Mouse (Mus musculus): Measurements from ENCODE around the gene Arpc1b.
"Not testable (repeated sequence)": the region's sequence is repeated elsewhere in the genome, so short reads cannot be mapped to it uniquely, and the experiment has no call there.

The Arpc1b gene

GRCm38 (mm10) chr5:145114606-145115473 is 825 bp downstream of the Arpc1b start:
- peak; percentile 40 to 58 for DNase-seq

DNA sequence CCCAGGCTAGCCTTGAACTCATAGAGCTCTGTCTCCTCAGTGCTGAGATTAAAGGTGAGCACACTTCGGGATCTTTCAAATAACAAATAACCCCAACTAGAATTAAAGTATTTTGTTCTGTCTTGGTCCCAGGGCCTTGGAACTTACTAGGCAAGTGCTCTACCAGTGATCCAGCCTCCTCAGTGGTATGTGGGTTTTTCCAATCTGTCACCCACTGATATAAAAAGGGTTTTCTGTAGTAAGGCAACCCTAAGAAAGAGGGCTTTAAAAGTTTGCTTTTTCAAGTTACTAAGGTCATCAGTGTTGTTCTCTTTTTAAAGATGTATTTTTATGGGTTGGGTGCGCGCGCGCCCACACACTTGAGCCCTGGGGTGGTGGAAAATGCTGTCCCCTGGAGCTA is 1.7 kb downstream of the Arpc1b start:
- no peak for DNase-seq

- no peak for DNase-seq
Measured at GRCm38 (mm10) chr5:145116316-145116715, 2.3 kb downstream of the Arpc1b start.

- peak; percentile 66 to 83 for DNase-seq
Measured at GRCm38 (mm10) chr5:145116916-145117315, 2.9 kb downstream of the Arpc1b start.

- DNase-seq: no peak
Measured at GRCm38 (mm10) chr5:145118005-145118404, 4.0 kb downstream of the Arpc1b start.

DNA sequence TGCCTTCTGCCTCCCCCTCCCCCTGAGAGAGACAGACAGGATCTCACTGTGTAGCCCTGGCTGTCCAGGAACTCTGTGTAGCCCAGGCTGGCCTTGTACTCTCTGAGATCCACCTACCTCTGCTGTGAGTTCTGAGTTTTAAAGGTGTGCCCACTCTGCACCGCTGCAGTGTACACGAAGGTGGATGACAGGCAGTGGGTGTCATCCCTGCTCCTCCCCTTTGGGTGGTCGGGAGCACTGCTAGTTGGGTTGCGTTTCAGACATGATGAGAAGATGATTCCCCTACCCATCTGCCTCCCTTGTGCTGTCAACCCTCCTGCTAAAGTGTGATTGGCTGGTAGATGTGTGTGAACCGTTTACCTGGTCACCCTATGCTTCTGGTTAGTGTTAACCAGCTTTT is 4.4 kb downstream of the Arpc1b start:
- DNase-seq: no peak

GRCm38 (mm10) chr5:145119385-145119784 is 5.4 kb downstream of the Arpc1b start:
- no peak for DNase-seq

DNA sequence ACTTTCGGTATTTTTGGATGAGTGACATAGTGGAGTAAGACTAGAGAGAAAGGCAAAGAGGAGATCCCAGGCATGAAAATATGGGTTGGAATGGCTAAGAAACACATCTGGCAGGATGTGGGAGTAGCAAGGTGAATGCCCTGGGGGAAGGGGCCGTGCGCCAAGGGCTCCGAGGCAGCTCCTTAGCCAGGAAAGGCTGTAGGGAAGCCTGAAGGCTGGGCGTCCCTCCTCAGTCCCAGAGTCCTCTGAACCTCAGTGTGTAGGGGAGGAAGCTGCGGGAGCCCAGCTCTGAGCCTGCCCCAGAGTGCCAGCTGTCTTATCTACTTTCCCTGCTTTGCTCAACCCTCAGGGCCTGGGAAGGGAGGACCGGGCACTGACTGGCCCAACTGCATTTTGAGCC is 6.9 kb downstream of the Arpc1b start:
- DNase-seq: no peak

DNA sequence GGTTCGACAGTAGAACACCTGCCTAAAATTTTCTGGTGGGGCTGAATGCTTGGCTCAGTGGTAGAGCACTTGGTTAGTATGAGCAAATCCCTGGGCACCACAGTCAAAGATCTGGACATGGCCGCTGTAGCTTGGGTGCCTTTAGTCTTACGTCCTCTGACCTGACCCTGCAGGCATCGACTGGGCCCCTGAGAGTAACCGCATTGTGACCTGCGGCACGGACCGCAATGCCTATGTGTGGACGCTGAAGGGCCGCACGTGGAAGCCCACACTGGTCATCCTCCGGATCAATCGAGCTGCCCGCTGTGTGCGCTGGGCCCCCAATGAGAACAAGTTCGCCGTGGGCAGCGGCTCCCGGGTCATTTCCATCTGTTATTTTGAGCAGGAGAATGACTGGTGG is 9.4 kb downstream of the Arpc1b start:
- no peak for DNase-seq

GRCm38 (mm10) chr5:145126580-145126979 is 12.6 kb downstream of the Arpc1b start:
- DNase-seq: no peak

- DNase-seq: no peak
Measured at GRCm38 (mm10) chr5:145129124-145129523, 15.1 kb downstream of the Arpc1b start.

DNA sequence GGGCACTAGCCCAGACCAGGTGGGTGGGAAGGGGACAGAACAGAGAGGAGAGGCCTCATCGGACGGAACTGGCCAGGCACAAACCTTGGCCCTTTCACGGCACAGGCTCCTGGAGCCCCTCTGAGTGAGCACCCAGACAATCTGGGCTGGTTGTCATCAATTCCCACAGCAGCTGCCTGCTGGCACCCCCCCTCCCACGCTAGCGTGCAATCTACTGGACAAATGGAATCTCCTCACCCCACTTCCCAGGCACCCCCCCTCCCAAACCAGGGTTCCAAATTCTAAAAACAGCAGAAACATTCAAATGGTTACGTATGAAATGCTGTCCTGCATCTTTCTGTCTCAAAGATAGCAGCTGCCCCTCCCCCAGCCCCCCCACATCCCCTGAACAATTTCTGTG is 15.8 kb downstream of the Arpc1b start:
- not testable (repeated sequence) for DNase-seq

GRCm38 (mm10) chr5:145130191-145130590 is 16.2 kb downstream of the Arpc1b start:
- DNase-seq: no peak

DNA sequence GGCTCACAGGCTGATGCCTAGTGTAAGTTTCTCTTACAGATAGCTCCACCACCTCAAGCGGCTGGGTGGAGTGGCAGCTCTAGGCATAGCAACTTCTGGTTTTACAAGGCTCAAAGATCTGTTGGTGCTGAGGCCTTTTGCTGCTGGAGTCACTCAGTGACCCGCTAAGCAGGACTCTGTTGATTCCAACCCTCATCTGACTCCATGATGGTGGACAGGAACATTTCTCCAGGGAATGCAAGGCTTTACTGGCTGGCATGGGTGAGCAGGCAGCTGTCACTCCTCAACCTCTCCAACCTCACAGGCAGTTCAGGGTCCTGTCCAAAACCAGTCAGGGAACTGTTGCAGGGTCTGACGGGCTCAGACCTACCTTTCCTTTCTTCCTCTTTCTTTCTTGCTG is 17.0 kb downstream of the Arpc1b start:
- no peak for DNase-seq

DNA sequence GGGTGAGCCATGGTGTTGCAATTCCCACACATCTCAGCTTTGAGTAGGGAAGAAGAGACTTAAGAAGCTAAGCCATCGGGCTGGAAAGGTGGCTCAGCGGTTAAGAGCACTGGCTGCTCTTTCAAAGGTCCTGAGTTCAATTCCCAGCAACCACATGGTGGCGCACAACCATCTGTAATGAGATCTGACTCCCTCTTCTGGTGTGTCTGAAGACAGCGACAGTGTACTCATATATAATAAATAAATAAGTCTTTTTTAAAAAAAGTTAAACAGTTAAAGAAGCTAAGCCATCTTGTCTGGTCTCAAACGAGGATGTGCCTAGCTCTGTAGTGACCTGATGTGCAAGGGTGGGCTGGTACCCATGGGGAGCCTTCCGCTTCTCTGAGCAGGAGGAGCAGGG is 19.3 kb downstream of the Arpc1b start:
- not testable (repeated sequence) for DNase-seq

DNA sequence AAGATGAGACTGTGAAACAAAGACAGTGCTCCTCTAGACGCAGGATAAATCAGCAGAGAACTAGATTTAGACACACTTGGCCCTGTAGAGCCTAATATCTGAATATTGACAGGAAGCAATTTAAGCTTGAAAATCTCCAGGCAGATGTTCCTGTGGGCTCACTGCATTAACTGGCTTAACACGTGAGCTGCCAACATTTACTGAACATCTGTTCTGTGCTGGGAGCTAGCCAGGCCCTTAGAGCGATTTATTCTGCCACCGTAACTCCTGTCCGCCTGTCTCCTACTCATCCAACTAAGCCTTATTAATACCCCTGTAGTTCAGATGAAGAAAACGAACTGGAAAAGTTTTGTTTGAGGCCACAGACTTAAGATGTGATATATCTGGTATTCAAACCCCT is 24.8 kb downstream of the Arpc1b start:
- DNase-seq: peak in 1 of 2 experiments; percentile 20

GRCm38 (mm10) chr5:145139571-145140519 is 25.8 kb downstream of the Arpc1b start, which contains the start of the genes Pdap1 and Bud31:
Pdap1 (minus strand) TSS chr5:145140238.
Bud31 (plus strand) TSS chr5:145140362.
- peak; percentile 96 to 97 for DNase-seq

- peak in 1 of 2 experiments; percentile 31 for DNase-seq
Measured at GRCm38 (mm10) chr5:145140611-145141010, 26.6 kb downstream of the Arpc1b start.

- DNase-seq: no peak
Measured at GRCm38 (mm10) chr5:145147748-145148147, 33.7 kb downstream of the Arpc1b start.

DNA sequence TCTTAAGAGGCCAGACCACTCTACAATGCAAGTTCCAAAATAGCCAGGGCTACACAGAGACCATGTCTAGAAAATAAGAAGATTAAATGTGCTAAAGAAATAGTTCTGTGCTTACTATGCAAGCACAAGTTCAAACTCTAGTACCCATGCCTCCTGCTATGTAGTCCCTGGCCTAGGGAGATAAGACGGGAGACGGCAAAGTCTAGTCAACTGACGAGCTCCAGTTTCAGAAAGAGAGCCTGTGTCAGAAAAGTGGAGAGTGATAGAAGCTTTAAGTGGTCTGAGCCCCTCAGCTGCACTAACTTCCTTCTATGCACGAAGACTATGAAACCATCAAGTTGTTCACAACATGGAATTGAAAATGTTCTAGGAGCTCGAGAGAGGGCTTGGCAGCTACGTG is 35.3 kb downstream of the Arpc1b start:
- DNase-seq: no peak

GRCm38 (mm10) chr5:145152690-145153089 is 38.7 kb downstream of the Arpc1b start:
- no peak for DNase-seq

DNA sequence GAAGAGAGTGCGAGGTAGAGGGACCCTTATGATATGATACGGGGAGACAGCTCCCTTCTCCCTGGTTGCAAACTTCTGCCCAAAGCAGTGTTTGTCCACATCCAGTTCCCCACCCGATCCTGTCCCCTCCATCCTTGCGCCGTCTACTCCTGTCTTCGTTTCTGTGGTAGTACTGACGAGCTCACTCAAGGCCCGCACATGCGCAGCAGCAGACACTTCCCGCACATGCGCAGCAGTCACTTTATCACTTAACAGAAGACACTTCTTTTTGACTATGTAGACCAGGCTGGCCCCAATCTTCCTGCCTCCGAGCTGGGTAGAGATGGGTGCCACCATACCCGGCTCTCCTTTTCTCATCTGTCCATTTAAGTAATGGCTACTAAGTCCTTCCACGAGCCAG is 47.3 kb downstream of the Arpc1b start:
- DNase-seq: no peak

DNA sequence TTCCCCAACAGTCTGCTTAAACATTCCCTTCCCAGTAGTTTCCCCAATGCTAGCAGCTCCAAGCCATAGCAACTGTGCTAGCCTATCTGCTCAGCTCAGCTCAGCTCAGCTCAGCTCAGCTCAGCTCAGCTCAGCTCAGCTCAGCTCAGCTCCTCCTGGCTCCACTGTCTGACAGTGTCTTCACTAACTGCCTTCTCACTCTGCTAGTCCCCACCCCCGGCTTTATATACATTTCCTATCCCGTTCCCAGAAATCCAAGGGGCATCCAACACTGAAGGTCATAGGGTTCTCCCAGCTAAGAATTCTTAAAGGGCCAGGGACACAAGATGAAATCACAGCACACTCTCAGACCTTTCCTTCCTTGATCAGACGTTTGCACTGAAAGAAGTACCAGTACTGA is 50.7 kb downstream of the Arpc1b start:
- DNase-seq: no peak
